Comparison of ENCODE assay signal across 8 mouse cellular contexts in genomic region chr15:96665889-96666288, GRCm38 (mm10). TPM values are rescaled to one million over a fixed set of nuclear protein-coding genes. Genes with fewer than 3 reads are reported as not detected.
DNase-seq lines count a peak whose midpoint lies in the region; ATAC-seq and TF ChIP-seq lines count a peak whose summit lies in the region.

No protein-coding gene starts in this region.

- WGBS in intestine, embryonic 15.5 days = 11% methylated on average over 3 of the region's 3 CpGs

- peak; percentile 74 for ATAC-seq in intestine, embryonic 15.5 days
- ATAC-seq in megakaryocyte-erythroid progenitor cell, adult 5-6 weeks (replicated peaks; ENCODE audit: low FRiP score, low TSS enrichment, poor library complexity, severe bottlenecking) = peak; percentile 88

- peak overlapping the region; percentile 52 for H3K4me2 ChIP-seq in intestine, embryonic 15.5 days (replicated peaks)

- peak overlapping the region; percentile 65 for H3K4me3 ChIP-seq in gastrocnemius, adult 2 months
- H3K4me3 ChIP-seq in intestine, embryonic 15.5 days (replicated peaks) = no peak overlapping the region

- no peaks in the 10 kb centered on the region for H3K27me3 ChIP-seq in intestine, embryonic 15.5 days (replicated peaks)

- TF ChIP-seq CTCF in gastrocnemius, adult 2 months (IDR thresholded peaks at IDR 0.05) = peak; percentile 93

- H3K9ac ChIP-seq in intestine, embryonic 15.5 days = no peak overlapping the region

- H3K27ac ChIP-seq in gastrocnemius, adult 2 months = no peak overlapping the region
- no peak overlapping the region for H3K27ac ChIP-seq in intestine, embryonic 15.5 days

- DNase-seq in adrenal gland, adult (ENCODE audit: inconsistent age in 2 of 2, low spot score in 1 of 2) = peak; percentile 66 to 92
- no peak for DNase-seq in adrenal gland, adult 8-10 months
- DNase-seq in cerebellum, postnatal 10 days = peak; percentile 87 to 92
- DNase-seq in gastrocnemius, adult 2 months = peak; percentile 69
- DNase-seq in left cerebral cortex, postnatal 25 days (ENCODE audit: low spot score in 2 of 2) = peak; percentile 62 to 87
- peak; percentile 38 for DNase-seq in spleen, adult 12 weeks (ENCODE audit: low spot score)

- no peaks in the 10 kb centered on the region for H3K4me1 ChIP-seq in intestine, embryonic 15.5 days (replicated peaks)

- H3K9me3 ChIP-seq in intestine, embryonic 15.5 days = no peaks in the 10 kb centered on the region

- H3K36me3 ChIP-seq in intestine, embryonic 15.5 days = no peaks in the 10 kb centered on the region

- intact Hi-C loops in gastrocnemius, adult 2 months (cut with DNase I) = loop anchor here (2.0 kb wide), 1 partner anchor 123 kb away; no protein-coding TSS in a partner anchor
- intact Hi-C loops in left cerebral cortex, postnatal 25 days (cut with DNase I) = loop anchor here (1.0 to 2.0 kb wide), 2 partner anchors 119 to 123 kb away; no protein-coding TSS in a partner anchor

RNA-seq across cellular contexts. Expression of gene Slc38a1, which starts 23.2 kb away (rescaled TPM):
- 10 to 100 TPM; 23.1 to 32.4 (median 27.6) TPM for total RNA-seq in adrenal gland, adult 8-10 months (2022)
- total RNA-seq in gastrocnemius, adult 2 months (2021) = 1 to 10 TPM; 1.0 to 1.3 TPM
- 113 and 119 TPM in 2 replicates for polyA plus RNA-seq in intestine, embryonic 15.5 days (2015; fragmentation: Nextera tagmentation; extraction: Ambion mirVana)
- total RNA-seq in left cerebral cortex, postnatal 25 days (2021) = 100 to 1,000 TPM in 1 of 2 experiments, 10 to 100 TPM in 1; 98.2 to 103 TPM
- total RNA-seq in megakaryocyte-erythroid progenitor cell, adult 5-6 weeks (2014; fragmentation: Nextera tagmentation) = 63.5 and 84.0 TPM in 2 replicates
- 51.3 and 52.2 TPM in 2 replicates for total RNA-seq in megakaryocyte-erythroid progenitor cell, adult 5-6 weeks (2017)

RNA-seq across cellular contexts. Expression of gene Slc38a2, which starts 33.6 kb away (rescaled TPM):
- total RNA-seq in adrenal gland, adult 8-10 months (2022) = 100 to 1,000 TPM; 132 to 148 (median 137) TPM
- total RNA-seq in gastrocnemius, adult 2 months (2021) = 100 to 1,000 TPM; 115 to 116 TPM
- polyA plus RNA-seq in intestine, embryonic 15.5 days (2015; fragmentation: Nextera tagmentation; extraction: Ambion mirVana) = 83.8 and 95.3 TPM in 2 replicates
- 10 to 100 TPM; 81.3 to 86.1 TPM for total RNA-seq in left cerebral cortex, postnatal 25 days (2021)
- 86.7 and 86.9 TPM in 2 replicates for total RNA-seq in megakaryocyte-erythroid progenitor cell, adult 5-6 weeks (2014; fragmentation: Nextera tagmentation)
- total RNA-seq in megakaryocyte-erythroid progenitor cell, adult 5-6 weeks (2017) = 75.3 and 82.3 TPM in 2 replicates

Comparison
In these comparisons a context has a peak if more than half of its experiments do, and no peak if none do; other contexts are left out.
1. RNA of gene Slc38a1, which starts 23.2 kb away (total RNA-seq): 98.2 to 103 TPM in left cerebral cortex, postnatal 25 days, 51.3 to 84.0 TPM in megakaryocyte-erythroid progenitor cell, adult 5-6 weeks and 23.1 to 32.4 TPM in adrenal gland, adult 8-10 months; 1.0 to 1.3 TPM in gastrocnemius, adult 2 months; every median in the first group is over 10 times any median in the second.